Mouse (Mus musculus): Measurements from ENCODE around the gene Prrx1. TPM values are rescaled to one million over a fixed set of nuclear protein-coding genes. Genes with fewer than 3 reads are reported as not detected.

The Prrx1 gene
- polyA plus RNA-seq (2015; fragmentation: Nextera tagmentation; extraction: Ambion mirVana), result 98.5 and 110 TPM in 2 replicates

DNA sequence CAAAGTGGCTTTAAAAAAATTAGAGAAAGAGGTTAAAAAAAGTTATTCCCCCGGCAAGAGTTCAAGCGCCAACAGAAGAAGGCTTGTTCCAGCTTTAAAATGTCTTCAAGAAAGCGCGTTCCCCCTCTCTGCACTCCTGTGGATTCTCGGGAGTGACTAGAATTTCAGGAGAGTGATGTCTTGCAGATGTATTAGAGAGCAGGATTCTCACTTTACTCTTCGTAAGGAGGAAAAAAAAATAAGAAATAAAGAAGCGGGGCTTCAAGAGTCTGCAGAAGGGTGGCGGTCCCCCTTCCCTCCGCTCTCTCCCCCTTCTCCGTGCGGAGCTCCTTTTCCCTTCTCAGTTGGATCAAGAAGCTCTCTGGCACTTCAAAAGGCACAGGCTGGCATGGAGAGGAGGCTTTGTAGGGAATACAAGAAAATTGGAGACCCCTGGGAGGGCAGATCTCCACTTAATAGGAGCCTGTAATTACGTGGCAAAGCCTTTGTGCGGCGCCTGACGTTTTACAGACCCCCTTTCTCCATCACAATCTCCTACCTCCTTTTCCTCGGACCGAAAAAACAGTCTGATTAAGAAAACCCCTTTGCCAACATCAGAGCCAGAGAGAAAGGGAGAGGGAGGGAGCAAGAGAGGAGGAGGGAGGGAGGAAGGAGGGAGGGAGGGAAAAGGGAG is at the start of gene Prrx1:
Prrx1 (minus strand) TSS at position 610 of the 673 bp plus-strand sequence.
- under 1% methylated on average over 17 of the region's 17 CpGs for WGBS
- ATAC-seq (ENCODE audit: insufficient number of reproducible peaks, low FRiP score, low TSS enrichment, low read depth), result peak; percentile 66
- Histone ChIP-seq H3K36me3 (no peaks in the 10 kb centered on the region), H3K4me1 (peaks cover 25% of the 10 kb centered on the region), H3K4me2 (replicated peaks) (peak within 1 kb of the TSS; percentile 70), H3K27me3 (peaks cover 12% of the 10 kb centered on the region; the same call in 1 of the 2 replicates), H3K27ac (replicated peaks) (peak within 1 kb of the TSS; percentile 98), H3K4me3 (replicated peaks) (peak within 1 kb of the TSS; percentile 68), H3K9me3 (replicated peaks) (no peaks in the 10 kb centered on the region), H3K9ac (peak within 1 kb of the TSS; percentile 96)

DNA sequence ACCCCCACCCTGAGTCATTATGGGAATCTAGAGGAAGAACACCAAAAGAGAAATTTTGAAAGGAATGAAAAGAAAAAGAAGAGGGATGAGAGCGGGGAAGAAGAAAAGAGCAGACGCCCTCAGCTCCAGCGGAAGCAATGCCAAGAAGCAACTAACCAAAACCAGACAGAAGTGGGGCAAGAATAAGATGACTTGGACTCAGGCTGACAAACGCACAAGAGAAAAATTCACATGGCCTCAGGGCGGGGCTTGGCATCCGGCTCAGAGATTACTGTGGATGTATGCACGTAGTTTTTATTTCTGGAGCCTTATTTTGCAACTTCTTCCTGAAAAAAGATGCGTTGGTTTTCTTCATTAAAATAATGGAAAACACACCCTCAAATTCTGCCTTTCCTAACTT is 48.7 kb upstream of the Prrx1 start:
- Histone ChIP-seq H3K9ac (no peak overlapping the region), H3K27me3 (no peaks in the 10 kb centered on the region), H3K27ac (replicated peaks) (peak overlapping the region; percentile 93), H3K36me3 (no peaks in the 10 kb centered on the region), H3K9me3 (replicated peaks) (no peaks in the 10 kb centered on the region), H3K4me1 (peaks cover 21% of the 10 kb centered on the region), H3K4me3 (replicated peaks) (no peak overlapping the region), H3K4me2 (replicated peaks) (peak overlapping the region; percentile 46)
- ATAC-seq (ENCODE audit: insufficient number of reproducible peaks, low FRiP score, low TSS enrichment, low read depth), result peak; percentile 80
- WGBS, result 19% methylated on average over 8 of the region's 8 CpGs

DNA sequence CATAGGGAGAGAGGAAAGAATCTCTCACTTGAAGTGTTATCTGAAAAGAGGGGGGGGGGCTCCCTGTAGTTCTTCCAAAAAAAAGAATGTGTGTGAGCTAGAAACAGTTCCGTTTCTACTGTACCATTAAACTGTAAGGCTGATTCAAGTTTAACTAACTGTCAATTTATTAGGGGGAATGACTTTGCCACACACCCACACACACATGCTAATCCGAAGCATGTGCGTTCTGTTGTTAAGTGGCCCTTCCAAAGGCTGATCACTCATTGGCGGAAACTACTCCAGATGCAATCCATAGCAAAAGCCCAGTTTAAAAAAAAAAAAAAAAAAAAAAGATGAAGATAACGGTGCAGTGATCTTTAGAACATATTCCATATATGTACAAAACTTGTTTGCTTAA is 47.9 kb upstream of the Prrx1 start:
- peak overlapping the region; percentile 93 for H3K27ac ChIP-seq (replicated peaks)
- no peaks in the 10 kb centered on the region for H3K36me3 ChIP-seq
- no peaks in the 10 kb centered on the region for H3K9me3 ChIP-seq (replicated peaks)
- no peak overlapping the region for H3K9ac ChIP-seq
- H3K4me2 ChIP-seq (replicated peaks), result peak overlapping the region; percentile 19; the same call in 1 of the 2 replicates
- peaks cover 21% of the 10 kb centered on the region for H3K4me1 ChIP-seq
- 0 out of 2 replicates have a peak, but pooled peaks have one; percentile 48 for ATAC-seq (ENCODE audit: insufficient number of reproducible peaks, low FRiP score, low TSS enrichment, low read depth)
- H3K27me3 ChIP-seq, result no peaks in the 10 kb centered on the region
- H3K4me3 ChIP-seq (replicated peaks), result no peak overlapping the region
- WGBS, result 44% methylated on average over 5 of the region's 5 CpGs

DNA sequence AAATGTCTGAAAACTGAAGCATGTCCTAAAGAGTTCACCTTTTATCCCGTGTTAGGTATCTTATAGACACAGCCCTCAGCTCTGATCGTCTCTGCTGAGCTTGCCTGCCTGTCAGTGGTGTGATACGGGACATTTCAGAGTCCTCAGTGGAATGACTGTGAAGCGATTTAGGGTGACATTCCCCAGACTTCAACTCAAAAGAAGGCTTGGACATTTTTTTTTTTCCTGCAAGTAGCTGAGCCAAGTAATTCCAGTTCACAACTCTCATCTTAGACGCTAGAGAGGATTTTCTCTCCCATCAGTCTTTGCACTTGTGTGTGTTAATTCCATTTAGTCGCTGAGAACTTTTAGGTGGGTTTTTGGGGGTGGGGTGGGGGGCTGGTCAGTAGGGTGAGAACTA is 47.3 kb upstream of the Prrx1 start:
- 39% methylated on average over 6 of the region's 6 CpGs for WGBS
- Histone ChIP-seq H3K9me3 (replicated peaks) (no peaks in the 10 kb centered on the region), H3K9ac (no peak overlapping the region), H3K4me3 (replicated peaks) (no peak overlapping the region), H3K36me3 (no peaks in the 10 kb centered on the region), H3K4me1 (peaks cover 24% of the 10 kb centered on the region), H3K27ac (replicated peaks) (peak overlapping the region; percentile 93), H3K4me2 (replicated peaks) (peak overlapping the region; percentile 19; the same call in 1 of the 2 replicates), H3K27me3 (no peaks in the 10 kb centered on the region)
- no peak for ATAC-seq (ENCODE audit: insufficient number of reproducible peaks, low FRiP score, low TSS enrichment, low read depth)

DNA sequence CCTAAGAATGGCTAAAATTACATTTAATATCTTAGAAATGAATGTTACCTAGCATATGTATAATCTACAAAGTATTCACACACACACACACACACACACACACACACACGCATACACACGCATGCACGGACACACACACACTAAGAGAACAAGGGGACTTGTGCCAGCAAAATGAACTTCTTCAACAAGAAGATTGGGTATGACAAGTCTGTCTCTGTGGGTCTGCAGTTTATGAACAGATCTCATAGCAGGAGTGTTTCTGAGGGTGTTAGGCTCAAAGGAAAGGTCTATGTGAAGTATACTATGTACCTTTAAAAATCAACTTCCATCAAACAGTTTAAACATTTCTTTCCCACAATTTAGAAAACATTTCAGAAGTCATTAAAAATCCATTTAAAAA is 46.0 kb upstream of the Prrx1 start:
- Histone ChIP-seq H3K4me1 (peaks cover 29% of the 10 kb centered on the region), H3K27ac (replicated peaks) (no peak overlapping the region), H3K9me3 (replicated peaks) (no peaks in the 10 kb centered on the region), H3K27me3 (no peaks in the 10 kb centered on the region), H3K4me2 (replicated peaks) (no peak overlapping the region), H3K4me3 (replicated peaks) (no peak overlapping the region), H3K36me3 (no peaks in the 10 kb centered on the region), H3K9ac (no peak overlapping the region)
- WGBS, result 61% methylated on average over 3 of the region's 3 CpGs
- no peak for ATAC-seq (ENCODE audit: insufficient number of reproducible peaks, low FRiP score, low TSS enrichment, low read depth)

DNA sequence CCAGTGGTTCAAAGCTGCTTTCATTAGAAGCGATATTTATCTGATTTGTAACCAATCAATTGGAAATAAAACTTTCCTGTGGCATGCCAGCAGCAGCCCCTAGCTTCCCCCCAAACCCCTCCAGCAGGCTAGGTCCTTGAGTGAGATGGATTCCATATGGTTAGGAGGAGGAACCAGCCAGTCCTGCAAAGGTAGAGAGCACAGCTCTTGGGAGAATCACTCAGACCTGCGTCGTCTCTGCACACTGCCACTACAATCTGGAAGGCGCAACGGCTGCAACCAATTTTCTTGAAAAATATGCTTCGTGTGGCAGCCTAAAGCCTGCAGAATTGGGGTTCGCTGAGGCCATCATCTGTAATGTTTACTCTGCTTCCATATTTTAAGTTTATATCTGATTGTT is 44.7 kb upstream of the Prrx1 start:
- WGBS, result 20% methylated on average over 7 of the region's 7 CpGs
- no peaks in the 10 kb centered on the region for H3K36me3 ChIP-seq
- peak; percentile 69; the same call in 1 of the 2 replicates for ATAC-seq (ENCODE audit: insufficient number of reproducible peaks, low FRiP score, low TSS enrichment, low read depth)
- H3K4me2 ChIP-seq (replicated peaks), result peak overlapping the region; percentile 39
- H3K9ac ChIP-seq, result peak overlapping the region; percentile 13; the same call in 1 of the 2 replicates
- H3K4me3 ChIP-seq (replicated peaks), result peak overlapping the region; percentile 17
- peaks cover 29% of the 10 kb centered on the region for H3K4me1 ChIP-seq
- H3K9me3 ChIP-seq (replicated peaks), result no peaks in the 10 kb centered on the region
- peak overlapping the region; percentile 70 for H3K27ac ChIP-seq (replicated peaks)
- no peaks in the 10 kb centered on the region for H3K27me3 ChIP-seq

DNA sequence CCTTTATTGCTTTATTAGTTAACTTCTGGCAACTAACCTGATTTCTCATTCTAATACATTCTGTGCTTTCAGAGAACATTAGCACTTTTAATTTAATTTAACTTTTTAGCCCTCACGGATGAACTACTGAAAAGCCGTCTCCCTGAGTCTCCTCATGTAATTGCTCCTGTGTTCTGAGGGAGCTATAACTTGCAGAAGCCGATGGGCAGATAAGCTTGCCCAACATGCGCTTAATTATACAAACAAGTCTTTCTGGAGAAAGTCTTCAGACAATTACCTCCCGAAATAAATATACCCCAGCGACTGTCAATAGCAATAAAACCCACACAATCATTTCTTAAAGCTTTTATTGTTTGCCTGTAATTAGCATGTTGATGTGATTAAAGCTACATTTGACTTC is 44.2 kb upstream of the Prrx1 start:
- peak overlapping the region; percentile 39 for H3K4me2 ChIP-seq (replicated peaks)
- H3K4me3 ChIP-seq (replicated peaks), result peak overlapping the region; percentile 17
- no peak overlapping the region for H3K9ac ChIP-seq
- no peaks in the 10 kb centered on the region for H3K9me3 ChIP-seq (replicated peaks)
- H3K27me3 ChIP-seq, result no peaks in the 10 kb centered on the region
- H3K27ac ChIP-seq (replicated peaks), result peak overlapping the region; percentile 70
- ATAC-seq (ENCODE audit: insufficient number of reproducible peaks, low FRiP score, low TSS enrichment, low read depth), result no peak
- peaks cover 27% of the 10 kb centered on the region for H3K4me1 ChIP-seq
- H3K36me3 ChIP-seq, result no peaks in the 10 kb centered on the region
- WGBS, result 34% methylated on average over 6 of the region's 6 CpGs

DNA sequence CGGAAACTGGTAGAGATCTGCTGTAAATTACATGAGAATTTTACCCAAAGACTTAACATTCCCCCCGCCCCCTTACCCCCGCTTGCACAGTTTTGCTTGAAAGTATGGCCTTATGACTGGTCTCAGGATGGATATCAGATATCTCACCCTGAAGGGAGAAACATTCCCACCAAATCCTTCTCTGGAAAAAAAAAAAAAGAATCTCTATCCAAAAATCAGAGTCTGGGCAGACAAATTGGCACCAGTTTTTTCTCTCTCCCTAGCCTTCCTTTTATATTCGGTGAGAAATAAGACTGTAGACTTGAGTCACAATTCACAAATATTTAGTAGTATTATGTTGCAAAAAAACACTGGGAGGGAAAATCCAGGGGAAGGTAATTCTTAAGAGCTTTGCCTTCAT is 42.7 kb upstream of the Prrx1 start:
- ATAC-seq (ENCODE audit: insufficient number of reproducible peaks, low FRiP score, low TSS enrichment, low read depth), result no peak
- H3K9ac ChIP-seq, result no peak overlapping the region
- no peaks in the 10 kb centered on the region for H3K36me3 ChIP-seq
- no peaks in the 10 kb centered on the region for H3K27me3 ChIP-seq
- H3K4me1 ChIP-seq, result peaks cover 17% of the 10 kb centered on the region; the same call in 1 of the 2 replicates
- H3K4me3 ChIP-seq (replicated peaks), result no peak overlapping the region
- no peak overlapping the region for H3K4me2 ChIP-seq (replicated peaks)
- H3K9me3 ChIP-seq (replicated peaks), result no peaks in the 10 kb centered on the region
- peak overlapping the region; percentile 39; the same call in 1 of the 2 replicates for H3K27ac ChIP-seq (replicated peaks)
- WGBS, result 38% methylated on average over 4 of the region's 4 CpGs

DNA sequence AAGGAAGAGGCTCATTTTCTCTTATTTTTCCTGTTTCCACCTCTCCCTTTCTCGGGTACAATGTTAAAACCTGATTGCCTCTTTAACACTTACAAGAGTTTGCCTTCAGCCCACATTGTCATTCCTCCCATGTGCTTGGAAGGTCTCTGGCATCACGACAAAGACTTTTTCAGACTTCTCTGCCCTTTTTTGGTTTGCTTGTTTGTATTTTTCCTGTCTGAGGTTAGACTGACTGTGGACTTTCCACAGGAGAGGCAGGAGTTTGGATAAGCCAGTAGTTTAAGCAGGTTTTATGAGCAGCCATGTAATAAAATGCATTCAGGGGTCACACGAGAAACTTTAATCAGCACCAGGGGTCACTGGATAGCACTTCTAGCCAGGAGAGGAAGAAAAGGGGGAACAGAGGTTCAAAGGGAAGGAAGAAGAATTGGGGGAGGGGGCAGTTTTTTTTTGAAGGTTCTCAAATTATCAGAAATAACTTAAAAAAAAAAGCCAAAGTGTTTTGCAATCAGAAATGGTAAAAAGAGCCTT is 42.2 kb upstream of the Prrx1 start:
- no peak overlapping the region for H3K4me3 ChIP-seq (replicated peaks)
- H3K9ac ChIP-seq, result no peak overlapping the region
- no peaks in the 10 kb centered on the region for H3K9me3 ChIP-seq (replicated peaks)
- ATAC-seq (ENCODE audit: insufficient number of reproducible peaks, low FRiP score, low TSS enrichment, low read depth), result no peak
- H3K4me2 ChIP-seq (replicated peaks), result no peak overlapping the region
- H3K27me3 ChIP-seq, result no peaks in the 10 kb centered on the region
- 33% methylated on average over 3 of the region's 3 CpGs for WGBS
- peaks cover 12% of the 10 kb centered on the region; the same call in 1 of the 2 replicates for H3K4me1 ChIP-seq
- H3K27ac ChIP-seq (replicated peaks), result peak overlapping the region; percentile 39; the same call in 1 of the 2 replicates
- no peaks in the 10 kb centered on the region for H3K36me3 ChIP-seq

DNA sequence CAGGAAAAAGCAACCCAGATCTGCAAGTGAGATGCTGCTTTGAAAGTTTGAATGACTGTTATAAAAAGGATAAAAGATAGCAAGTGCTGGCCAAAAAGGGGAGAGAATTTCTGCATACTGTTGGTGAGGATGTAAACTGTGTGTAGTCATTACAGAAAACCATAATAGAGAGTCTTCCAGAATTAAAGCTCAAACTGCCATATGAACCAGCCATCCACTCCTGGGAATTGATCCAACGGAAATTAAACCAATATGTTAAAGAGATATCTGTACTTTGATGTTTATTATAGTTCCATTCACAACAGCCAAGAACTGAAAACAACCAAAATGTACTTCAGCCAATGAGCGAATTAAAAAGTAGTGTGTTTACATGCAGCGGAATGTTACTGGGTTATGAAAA is 37.5 kb upstream of the Prrx1 start:
- no peak overlapping the region for H3K4me2 ChIP-seq (replicated peaks)
- H3K27ac ChIP-seq (replicated peaks), result no peak overlapping the region
- H3K4me3 ChIP-seq (replicated peaks), result no peak overlapping the region
- no peak overlapping the region for H3K9ac ChIP-seq
- WGBS, result 58% methylated on average over 3 of the region's 3 CpGs
- H3K27me3 ChIP-seq, result no peaks in the 10 kb centered on the region
- no peaks in the 10 kb centered on the region for H3K9me3 ChIP-seq (replicated peaks)
- peaks cover 7% of the 10 kb centered on the region; the same call in 1 of the 2 replicates for H3K4me1 ChIP-seq
- no peaks in the 10 kb centered on the region for H3K36me3 ChIP-seq
- ATAC-seq (ENCODE audit: insufficient number of reproducible peaks, low FRiP score, low TSS enrichment, low read depth), result no peak

DNA sequence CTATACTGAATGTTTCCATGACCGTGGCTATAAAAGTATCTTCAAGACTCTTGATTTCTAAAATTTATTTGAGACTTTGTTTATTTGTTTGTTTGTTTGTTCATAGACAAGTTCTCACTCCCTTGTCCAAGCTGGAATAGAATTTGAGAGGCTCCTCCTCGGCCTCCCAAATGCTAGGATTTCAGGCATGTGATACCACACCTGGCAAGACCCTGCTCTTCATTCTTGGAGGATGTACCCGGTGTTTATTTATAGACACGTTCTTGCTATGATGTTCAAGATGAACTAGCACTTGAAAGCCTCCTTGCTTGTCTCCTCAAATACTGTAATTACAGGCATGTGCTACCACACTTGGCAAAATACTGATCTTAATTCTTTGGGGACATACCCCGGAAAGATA is 32.0 kb upstream of the Prrx1 start:
- Histone ChIP-seq H3K9me3 (replicated peaks) (no peaks in the 10 kb centered on the region), H3K4me2 (replicated peaks) (no peak overlapping the region), H3K36me3 (no peaks in the 10 kb centered on the region), H3K9ac (no peak overlapping the region), H3K27ac (replicated peaks) (no peak overlapping the region), H3K4me1 (no peaks in the 10 kb centered on the region), H3K4me3 (replicated peaks) (no peak overlapping the region), H3K27me3 (no peaks in the 10 kb centered on the region)
- 67% methylated on average over 5 of the region's 5 CpGs for WGBS
- ATAC-seq (ENCODE audit: insufficient number of reproducible peaks, low FRiP score, low TSS enrichment, low read depth), result no peak
